Mouse (Mus musculus): Measurements from ENCODE around the gene Cables2. TPM values are rescaled to one million over a fixed set of nuclear protein-coding genes. Genes with fewer than 3 reads are reported as not detected.
A peak's percentile ranks its signal among the peaks of the same experiment; 100 is the strongest.

Cables2 gene
- polyA plus RNA-seq, 1 experiment = 13.2 TPM

DNA sequence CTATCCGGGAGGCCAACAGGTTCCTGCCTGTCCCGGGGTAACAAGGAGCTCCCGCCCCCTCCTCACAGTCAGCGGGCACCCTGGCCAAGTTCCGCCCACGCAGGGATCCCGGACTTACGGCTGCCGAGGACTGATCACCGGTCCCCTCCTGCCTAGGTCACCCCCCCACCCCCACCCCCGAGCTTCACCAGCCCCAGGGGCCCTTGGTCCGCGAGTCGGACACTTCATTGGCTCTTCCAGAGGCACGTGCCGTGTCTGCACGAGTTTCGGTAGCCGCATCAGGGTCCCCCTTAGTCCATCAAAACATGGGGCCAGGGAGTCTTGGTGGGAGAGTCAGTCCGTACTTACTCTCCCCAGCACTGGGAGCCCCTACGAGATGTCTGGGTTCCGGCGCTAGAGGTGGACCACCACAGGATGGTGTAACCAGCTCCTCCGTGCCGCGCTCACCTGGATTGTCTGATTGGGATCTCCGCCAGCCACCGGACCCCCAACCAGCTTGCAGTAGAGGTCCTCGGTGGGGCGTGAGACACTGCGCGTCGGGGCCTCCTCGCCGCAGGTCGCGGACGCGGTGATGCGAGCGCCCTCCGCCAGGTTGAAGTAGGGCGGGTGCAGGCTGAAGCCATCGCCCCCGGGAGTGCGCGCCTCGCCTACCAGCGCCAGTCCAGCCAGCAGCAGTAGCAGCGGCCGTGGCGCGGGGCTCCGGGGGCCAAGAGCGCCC is 48.1 kb downstream of the Cables2 start:
- Histone ChIP-seq H3K9ac (ENCODE audit: low read depth, poor library complexity, severe bottlenecking) (peak overlapping the region; percentile 74), H3K4me1 (ENCODE audit: control insufficient read depth, insufficient read depth, low read length) (peaks cover 28% of the 10 kb centered on the region), H3K27ac (ENCODE audit: insufficient read depth, low read length) (0 out of 2 replicates have a peak overlapping the region, but pooled peaks have one; percentile 23), H3K27me3 (ENCODE audit: control insufficient read depth, insufficient read depth, low read length, poor library complexity, severe bottlenecking) (no peaks in the 10 kb centered on the region), H3K36me3 (ENCODE audit: control insufficient read depth, insufficient read depth, low read length, poor library complexity, severe bottlenecking) (no peaks in the 10 kb centered on the region; the same call in 1 of the 2 replicates), H3K4me3 (ENCODE audit: low read depth, low read length) (peak overlapping the region; percentile 84), H3K9me3 (replicated peaks; ENCODE audit: control insufficient read depth, insufficient read depth, low read length, poor library complexity, severe bottlenecking) (no peaks in the 10 kb centered on the region)
- TF ChIP-seq EP300 (IDR thresholded peaks at IDR 0.05; ENCODE audit: insufficient read depth, low read depth, low read length) (no peak), CTCF (IDR thresholded peaks at IDR 0.05; ENCODE audit: low read depth, low read length) (no peak), POLR2A (IDR thresholded peaks at IDR 0.05; ENCODE audit: insufficient read depth, low read length) (no peak)

DNA sequence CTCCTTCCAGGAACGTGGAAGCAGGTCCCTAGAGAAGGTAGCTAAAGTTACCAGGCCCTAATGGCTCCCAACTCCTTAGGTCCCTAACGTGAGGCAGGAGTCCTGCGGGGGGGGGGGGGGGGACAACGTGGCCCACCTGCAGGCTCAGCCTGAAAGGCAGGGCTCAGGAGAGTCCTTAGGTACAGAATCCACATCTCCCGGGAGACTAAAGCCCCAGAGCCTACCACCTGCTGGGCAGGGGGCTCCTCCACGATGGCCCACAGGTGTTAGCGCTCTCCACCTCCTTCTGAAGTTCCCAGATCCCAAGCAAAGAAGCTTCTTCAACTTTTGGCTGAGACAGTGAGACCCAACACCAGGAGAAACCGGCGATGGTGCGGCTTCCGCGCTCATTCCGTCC is 48.7 kb downstream of the Cables2 start:
- Histone ChIP-seq H3K27me3 (ENCODE audit: control insufficient read depth, insufficient read depth, low read length, poor library complexity, severe bottlenecking) (no peaks in the 10 kb centered on the region), H3K9ac (ENCODE audit: low read depth, poor library complexity, severe bottlenecking) (peak overlapping the region; percentile 74), H3K4me1 (ENCODE audit: control insufficient read depth, insufficient read depth, low read length) (peaks cover 31% of the 10 kb centered on the region), H3K36me3 (ENCODE audit: control insufficient read depth, insufficient read depth, low read length, poor library complexity, severe bottlenecking) (no peaks in the 10 kb centered on the region; the same call in 1 of the 2 replicates), H3K27ac (ENCODE audit: insufficient read depth, low read length) (no peak overlapping the region), H3K9me3 (replicated peaks; ENCODE audit: control insufficient read depth, insufficient read depth, low read length, poor library complexity, severe bottlenecking) (no peaks in the 10 kb centered on the region), H3K4me3 (ENCODE audit: low read depth, low read length) (peak overlapping the region; percentile 84)
- TF ChIP-seq EP300 (IDR thresholded peaks at IDR 0.05; ENCODE audit: insufficient read depth, low read depth, low read length) (no peak), POLR2A (IDR thresholded peaks at IDR 0.05; ENCODE audit: insufficient read depth, low read length) (no peak), CTCF (IDR thresholded peaks at IDR 0.05; ENCODE audit: low read depth, low read length) (no peak)

DNA sequence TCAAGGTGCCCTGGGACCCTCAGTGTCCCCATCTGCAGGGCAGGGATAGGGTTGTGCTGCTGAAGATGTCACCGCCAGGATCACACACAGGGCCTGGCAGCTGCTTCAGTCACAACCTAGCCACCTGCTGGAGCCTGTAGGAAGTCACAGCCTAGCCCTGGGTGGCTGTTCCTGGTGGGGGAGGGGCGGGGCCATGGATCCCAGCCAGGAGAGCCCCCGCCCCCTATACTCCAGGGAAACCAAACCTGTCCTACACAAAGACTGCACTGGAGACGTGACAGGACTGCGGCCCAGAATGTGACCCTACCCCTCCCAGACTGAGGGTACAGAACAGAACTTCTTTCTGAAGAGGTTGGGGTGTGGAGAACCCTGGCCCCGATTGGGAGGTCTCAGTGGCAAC is 51.0 kb downstream of the Cables2 start:
- no peaks in the 10 kb centered on the region for H3K9me3 ChIP-seq (replicated peaks; ENCODE audit: control insufficient read depth, insufficient read depth, low read length, poor library complexity, severe bottlenecking)
- no peaks in the 10 kb centered on the region for H3K27me3 ChIP-seq (ENCODE audit: control insufficient read depth, insufficient read depth, low read length, poor library complexity, severe bottlenecking)
- TF ChIP-seq EP300 (IDR thresholded peaks at IDR 0.05; ENCODE audit: insufficient read depth, low read depth, low read length) = peak; percentile 67; the same call in 1 of the 2 replicates
- no peak for TF ChIP-seq POLR2A (IDR thresholded peaks at IDR 0.05; ENCODE audit: insufficient read depth, low read length)
- TF ChIP-seq CTCF (IDR thresholded peaks at IDR 0.05; ENCODE audit: low read depth, low read length) = peak; percentile 27
- H3K4me1 ChIP-seq (ENCODE audit: control insufficient read depth, insufficient read depth, low read length) = peaks cover 34% of the 10 kb centered on the region
- H3K9ac ChIP-seq (ENCODE audit: low read depth, poor library complexity, severe bottlenecking) = no peak overlapping the region
- peak overlapping the region; percentile 7 for H3K4me3 ChIP-seq (ENCODE audit: low read depth, low read length)
- peak overlapping the region; percentile 8; the same call in 1 of the 2 replicates for H3K27ac ChIP-seq (ENCODE audit: insufficient read depth, low read length)
- no peaks in the 10 kb centered on the region; the same call in 1 of the 2 replicates for H3K36me3 ChIP-seq (ENCODE audit: control insufficient read depth, insufficient read depth, low read length, poor library complexity, severe bottlenecking)

DNA sequence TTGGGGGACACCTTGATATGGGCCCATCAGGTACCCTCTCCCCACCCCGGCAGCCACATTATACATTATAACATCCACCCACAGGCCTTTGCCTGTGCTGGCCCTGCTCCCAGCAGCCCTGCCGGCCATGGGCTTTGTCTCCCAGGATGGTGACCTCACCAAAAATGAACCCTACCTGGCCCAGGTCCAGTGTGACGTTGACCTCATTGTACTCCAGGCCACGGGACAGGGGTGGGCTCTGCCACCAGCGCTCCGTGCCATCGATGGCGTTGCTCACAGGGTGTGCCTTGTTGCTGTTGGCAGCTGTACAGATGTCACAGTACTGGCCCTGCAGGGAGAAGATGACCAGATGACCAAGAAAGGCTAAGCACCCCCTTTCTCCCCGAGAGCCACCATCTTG is 52.2 kb downstream of the Cables2 start:
- TF ChIP-seq POLR2A (IDR thresholded peaks at IDR 0.05; ENCODE audit: insufficient read depth, low read length) = no peak
- no peak for TF ChIP-seq CTCF (IDR thresholded peaks at IDR 0.05; ENCODE audit: low read depth, low read length)
- no peak for TF ChIP-seq EP300 (IDR thresholded peaks at IDR 0.05; ENCODE audit: insufficient read depth, low read depth, low read length)
- no peak overlapping the region for H3K9ac ChIP-seq (ENCODE audit: low read depth, poor library complexity, severe bottlenecking)
- H3K27ac ChIP-seq (ENCODE audit: insufficient read depth, low read length) = no peak overlapping the region
- H3K36me3 ChIP-seq (ENCODE audit: control insufficient read depth, insufficient read depth, low read length, poor library complexity, severe bottlenecking) = no peaks in the 10 kb centered on the region; the same call in 1 of the 2 replicates
- H3K9me3 ChIP-seq (replicated peaks; ENCODE audit: control insufficient read depth, insufficient read depth, low read length, poor library complexity, severe bottlenecking) = no peaks in the 10 kb centered on the region
- H3K4me3 ChIP-seq (ENCODE audit: low read depth, low read length) = no peak overlapping the region
- H3K4me1 ChIP-seq (ENCODE audit: control insufficient read depth, insufficient read depth, low read length) = peaks cover 36% of the 10 kb centered on the region
- no peaks in the 10 kb centered on the region for H3K27me3 ChIP-seq (ENCODE audit: control insufficient read depth, insufficient read depth, low read length, poor library complexity, severe bottlenecking)

DNA sequence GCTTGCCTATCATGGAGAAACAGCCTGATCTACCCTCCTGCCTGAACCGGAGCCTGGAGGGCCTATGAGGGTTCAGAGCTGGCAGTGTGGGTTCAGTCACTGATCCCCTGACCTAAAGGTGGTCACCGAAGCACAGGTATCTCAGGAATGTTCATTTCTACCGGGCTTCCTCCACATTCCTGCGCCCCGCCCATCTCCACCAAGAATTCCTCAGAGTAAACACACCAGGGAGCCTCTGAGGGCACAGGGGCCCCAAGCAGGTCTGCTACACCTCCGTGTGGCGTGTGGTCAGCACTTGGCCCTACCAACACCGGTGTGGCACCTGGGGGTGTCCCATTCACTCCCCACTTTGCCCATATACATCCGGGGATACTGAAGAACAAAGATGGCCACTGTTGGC is 53.1 kb downstream of the Cables2 start:
- Histone ChIP-seq H3K9me3 (replicated peaks; ENCODE audit: control insufficient read depth, insufficient read depth, low read length, poor library complexity, severe bottlenecking) (no peaks in the 10 kb centered on the region), H3K4me3 (ENCODE audit: low read depth, low read length) (peak overlapping the region; percentile 25; the same call in 1 of the 2 replicates), H3K27me3 (ENCODE audit: control insufficient read depth, insufficient read depth, low read length, poor library complexity, severe bottlenecking) (no peaks in the 10 kb centered on the region), H3K27ac (ENCODE audit: insufficient read depth, low read length) (peak overlapping the region; percentile 35; the same call in 1 of the 2 replicates), H3K36me3 (ENCODE audit: control insufficient read depth, insufficient read depth, low read length, poor library complexity, severe bottlenecking) (no peaks in the 10 kb centered on the region; the same call in 1 of the 2 replicates), H3K4me1 (ENCODE audit: control insufficient read depth, insufficient read depth, low read length) (peaks cover 37% of the 10 kb centered on the region), H3K9ac (ENCODE audit: low read depth, poor library complexity, severe bottlenecking) (no peak overlapping the region)
- TF ChIP-seq POLR2A (IDR thresholded peaks at IDR 0.05; ENCODE audit: insufficient read depth, low read length) (no peak), EP300 (IDR thresholded peaks at IDR 0.05; ENCODE audit: insufficient read depth, low read depth, low read length) (no peak), CTCF (IDR thresholded peaks at IDR 0.05; ENCODE audit: low read depth, low read length) (no peak)
